Mouse (Mus musculus): ENCODE measurements around the gene Fgfrl1.

DNA sequence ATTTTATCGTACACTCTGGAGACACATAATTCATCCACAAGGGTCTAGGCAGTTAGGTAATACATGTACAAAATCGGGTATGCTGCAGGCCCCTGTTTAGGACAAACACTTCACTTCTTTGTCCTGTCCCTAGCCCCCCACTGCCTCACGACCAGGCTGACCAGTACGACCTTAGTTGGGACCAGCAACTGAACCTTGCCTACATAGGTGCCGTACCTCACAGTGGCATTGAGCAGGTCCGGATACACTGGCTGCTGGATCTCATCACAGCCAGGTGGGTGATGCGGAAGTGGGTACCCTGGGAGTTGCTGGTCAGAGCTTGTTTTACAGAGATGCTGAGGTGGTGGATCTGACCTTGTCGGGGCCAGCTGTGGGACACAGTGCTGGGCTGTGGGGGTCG lies 22.2 kb upstream of the Fgfrl1 start:
- no peak for TF ChIP-seq CTCF (IDR thresholded peaks at IDR 0.05; ENCODE audit: control insufficient read depth, insufficient read depth, low read length)
- TF ChIP-seq POLR2A (IDR thresholded peaks at IDR 0.05; ENCODE audit: borderline replicate concordance, control insufficient read depth, low read depth, low read length), result no peak

All from bone marrow, adult 2 months (tissue).